Mouse (Mus musculus) adipose tissue, adult 10 weeks (tissue): ENCODE measurements around the gene Nmi. TPM values are rescaled to one million over a fixed set of nuclear protein-coding genes. Genes with fewer than 3 reads are reported as not detected.

ENCODE experiments used
- polyA plus RNA-seq: library from polyadenylated mRNA; stranded (reverse); fragments of 350-450 nt; fragmentation: Illumina TruSeq; extraction: RNeasy Lipid Tissue Mini Kit (QIAGEN cat#74804); gene quantifications from one replicate; pipeline ENCODE4 v1.2.3, GENCODE M21; 2014; ENCODE audit warnings: low read depth, low replicate concordance

Nmi gene
- 33.9 TPM for polyA plus RNA-seq

GRCm38 (mm10) chr2:51973410-51973968, at the start of gene Nmi:
Gene Nmi, minus strand, starts transcription at chr2:51973494.

GRCm38 (mm10) chr2:51934574-51935334, 38.5 kb downstream of the Nmi start, which contains the start of gene Rbm43:
Gene Rbm43, minus strand, starts transcription at chr2:51935163.

Other genes starting within 250 kb of the Nmi start
- gene Rbm43, start 38.3 kb downstream of the Nmi start, polyA plus RNA-seq: 13.2 TPM
- 2.2 TPM for gene Tnfaip6, start 64.5 kb upstream of the Nmi start, polyA plus RNA-seq
- 12.8 TPM for gene Rif1, start 99.3 kb upstream of the Nmi start, polyA plus RNA-seq